Mouse (Mus musculus) embryonic facial prominence, embryonic 12.5 days (tissue): ENCODE measurements at regions not wholly inside any gene's neighbourhood (a gene's known extent, or its start where the extent isn't known, plus 50 kb on each side); places are given as distances from the start of the nearest gene placed in this dataset.

Experiments
- ATAC-seq: fragments of 200-750 bp; cut with Nextera tagmentation; 2 replicates; pipeline ENCODE4 v1.8.0; 2017; ENCODE audit not compliant: insufficient number of reproducible peaks, insufficient read depth, low FRiP score, low TSS enrichment
- H3K27ac ChIP-seq: fragments of 300-500 bp; sonication (generic); 2 replicates; pipeline ENCODE4 v1.5.1; 2016; ENCODE audit warnings: mild to moderate bottlenecking
- H3K27me3 ChIP-seq: fragments of 300-500 bp; sonication (generic); 2 replicates; pipeline ENCODE4 v1.6.1; 2016; ENCODE audit warnings: mild to moderate bottlenecking, moderate library complexity
- H3K36me3 ChIP-seq: fragments of 300-500 bp; sonication (generic); 2 replicates; pipeline ENCODE4 v1.6.1; 2016; ENCODE audit warnings: mild to moderate bottlenecking
- H3K4me1 ChIP-seq: fragments of 300-500 bp; sonication (generic); 2 replicates; pipeline ENCODE4 v1.6.1; 2016
- H3K4me2 ChIP-seq: fragments of 300-500 bp; sonication (generic); replicated peaks from 2 replicates; pipeline ENCODE4 v1.6.1; 2016; ENCODE audit warnings: mild to moderate bottlenecking, moderate library complexity
- H3K4me3 ChIP-seq: fragments of 300-500 bp; sonication (generic); 2 replicates; pipeline ENCODE4 v1.5.1; 2016; ENCODE audit warnings: mild to moderate bottlenecking
- H3K9ac ChIP-seq: fragments of 300-500 bp; sonication (generic); 2 replicates; pipeline ENCODE4 v1.6.1; 2016; ENCODE audit warnings: mild to moderate bottlenecking, moderate library complexity
- H3K9me3 ChIP-seq: fragments of 300-500 bp; sonication (generic); 2 replicates; pipeline ENCODE4 v1.6.1; 2016; ENCODE audit warnings: mild to moderate bottlenecking, moderate library complexity
- WGBS: fragments of 180-500 bp; shearing (Covaris S2); methylation state at CpG from one replicate; pipeline ENCODE4 v1.1.7; 2016; 5-methylcytosine and 5-hydroxymethylcytosine counted together

- no peaks in the 10 kb centered on the region for H3K36me3 ChIP-seq
- H3K9me3 ChIP-seq, result no peaks in the 10 kb centered on the region
- H3K9ac ChIP-seq, result no peak overlapping the region
- peaks cover 8% of the 10 kb centered on the region; the same call in 1 of the 2 replicates for H3K4me1 ChIP-seq
- H3K27me3 ChIP-seq, result no peaks in the 10 kb centered on the region
- no peak for ATAC-seq
- peak overlapping the region; percentile 17; the same call in 1 of the 2 replicates for H3K27ac ChIP-seq
- WGBS, result 54% methylated on average over 11 of the region's 11 CpGs
- no peak overlapping the region for H3K4me3 ChIP-seq
- H3K4me2 ChIP-seq, result no peak overlapping the region; the same call in 1 of the 2 replicates
Observed at GRCm38 (mm10) chr3:137156250-137156975, 184.5 kb upstream of the Emcn start.

- no peaks in the 10 kb centered on the region for H3K4me1 ChIP-seq
- H3K9me3 ChIP-seq, result no peaks in the 10 kb centered on the region
- no peaks in the 10 kb centered on the region for H3K27me3 ChIP-seq
- H3K4me3 ChIP-seq, result no peak overlapping the region
- H3K36me3 ChIP-seq, result no peaks in the 10 kb centered on the region
- no peak overlapping the region for H3K4me2 ChIP-seq
- ATAC-seq, result no peak
- H3K9ac ChIP-seq, result no peak overlapping the region
- H3K27ac ChIP-seq, result no peak overlapping the region
- 68% methylated on average over 1 of the region's 1 CpGs for WGBS
Observed at GRCm38 (mm10) chr3:137189035-137189434, 151.8 kb upstream of the Emcn start.

GRCm38 (mm10) chr3:137190489-137190888 lies 150.4 kb upstream of the Emcn start:
- Histone ChIP-seq H3K36me3 (no peaks in the 10 kb centered on the region), H3K4me3 (no peak overlapping the region), H3K4me1 (no peaks in the 10 kb centered on the region), H3K4me2 (no peak overlapping the region), H3K9me3 (no peaks in the 10 kb centered on the region), H3K9ac (no peak overlapping the region), H3K27me3 (no peaks in the 10 kb centered on the region), H3K27ac (no peak overlapping the region)
- 76% methylated on average over 5 of the region's 5 CpGs for WGBS
- no peak for ATAC-seq

GRCm38 (mm10) chr3:137191009-137191408 lies 149.9 kb upstream of the Emcn start:
- WGBS, result 83% methylated on average over 4 of the region's 4 CpGs
- Histone ChIP-seq H3K27me3 (no peaks in the 10 kb centered on the region), H3K36me3 (no peaks in the 10 kb centered on the region), H3K4me2 (no peak overlapping the region), H3K4me3 (no peak overlapping the region), H3K27ac (no peak overlapping the region), H3K9ac (no peak overlapping the region), H3K4me1 (no peaks in the 10 kb centered on the region), H3K9me3 (no peaks in the 10 kb centered on the region)
- no peak for ATAC-seq

- no peak overlapping the region for H3K4me2 ChIP-seq
- 82% methylated on average over 1 of the region's 1 CpGs for WGBS
- H3K9ac ChIP-seq, result no peak overlapping the region
- H3K4me1 ChIP-seq, result no peaks in the 10 kb centered on the region
- no peak for ATAC-seq
- H3K4me3 ChIP-seq, result no peak overlapping the region
- no peaks in the 10 kb centered on the region for H3K27me3 ChIP-seq
- H3K36me3 ChIP-seq, result no peaks in the 10 kb centered on the region
- no peak overlapping the region for H3K27ac ChIP-seq
- H3K9me3 ChIP-seq, result no peaks in the 10 kb centered on the region
Observed at GRCm38 (mm10) chr3:137193873-137194272, 147.0 kb upstream of the Emcn start.

GRCm38 (mm10) chr3:137211667-137212066 lies 129.2 kb upstream of the Emcn start:
- no peak for ATAC-seq
- Histone ChIP-seq H3K9ac (no peak overlapping the region), H3K4me3 (no peak overlapping the region), H3K27ac (no peak overlapping the region), H3K4me1 (no peaks in the 10 kb centered on the region), H3K36me3 (no peaks in the 10 kb centered on the region), H3K27me3 (no peaks in the 10 kb centered on the region), H3K9me3 (no peaks in the 10 kb centered on the region), H3K4me2 (no peak overlapping the region)
- 85% methylated on average over 3 of the region's 3 CpGs for WGBS

GRCm38 (mm10) chr3:137216036-137216435 lies 124.8 kb upstream of the Emcn start:
- H3K27ac ChIP-seq, result no peak overlapping the region
- H3K4me1 ChIP-seq, result no peaks in the 10 kb centered on the region
- no peak overlapping the region for H3K4me2 ChIP-seq
- H3K27me3 ChIP-seq, result no peaks in the 10 kb centered on the region
- H3K9ac ChIP-seq, result no peak overlapping the region
- H3K4me3 ChIP-seq, result no peak overlapping the region
- 62% methylated on average over 1 of the region's 1 CpGs for WGBS
- H3K9me3 ChIP-seq, result no peaks in the 10 kb centered on the region
- ATAC-seq, result no peak
- H3K36me3 ChIP-seq, result no peaks in the 10 kb centered on the region

- no peak for ATAC-seq
- no peaks in the 10 kb centered on the region for H3K36me3 ChIP-seq
- no peak overlapping the region for H3K4me3 ChIP-seq
- H3K27me3 ChIP-seq, result no peaks in the 10 kb centered on the region
- H3K9me3 ChIP-seq, result no peaks in the 10 kb centered on the region
- H3K4me2 ChIP-seq, result no peak overlapping the region
- H3K9ac ChIP-seq, result no peak overlapping the region
- no peak overlapping the region for H3K27ac ChIP-seq
- no peaks in the 10 kb centered on the region for H3K4me1 ChIP-seq
Observed at GRCm38 (mm10) chr3:137217245-137217644, 123.6 kb upstream of the Emcn start.

- Histone ChIP-seq H3K9ac (no peak overlapping the region), H3K9me3 (no peaks in the 10 kb centered on the region), H3K4me2 (no peak overlapping the region), H3K36me3 (no peaks in the 10 kb centered on the region), H3K27me3 (no peaks in the 10 kb centered on the region), H3K4me3 (no peak overlapping the region), H3K4me1 (no peaks in the 10 kb centered on the region), H3K27ac (no peak overlapping the region)
- ATAC-seq, result no peak
- 91% methylated on average over 5 of the region's 5 CpGs for WGBS
Observed at GRCm38 (mm10) chr3:137217926-137218325, 122.9 kb upstream of the Emcn start.

- Histone ChIP-seq H3K9me3 (no peaks in the 10 kb centered on the region), H3K36me3 (no peaks in the 10 kb centered on the region), H3K27me3 (no peaks in the 10 kb centered on the region), H3K4me3 (no peak overlapping the region), H3K27ac (no peak overlapping the region), H3K4me1 (no peaks in the 10 kb centered on the region), H3K9ac (no peak overlapping the region), H3K4me2 (no peak overlapping the region)
- ATAC-seq, result no peak
- 89% methylated on average over 1 of the region's 1 CpGs for WGBS
Observed at GRCm38 (mm10) chr3:137226151-137226550, 114.7 kb upstream of the Emcn start.

GRCm38 (mm10) chr3:137227122-137227838 lies 113.6 kb upstream of the Emcn start:
- Histone ChIP-seq H3K27ac (no peak overlapping the region), H3K9me3 (no peaks in the 10 kb centered on the region), H3K4me1 (no peaks in the 10 kb centered on the region), H3K4me3 (no peak overlapping the region), H3K27me3 (no peaks in the 10 kb centered on the region), H3K36me3 (no peaks in the 10 kb centered on the region), H3K9ac (no peak overlapping the region), H3K4me2 (no peak overlapping the region)
- no peak for ATAC-seq
- WGBS, result 86% methylated on average over 5 of the region's 5 CpGs

GRCm38 (mm10) chr3:137228416-137228815 lies 112.5 kb upstream of the Emcn start:
- Histone ChIP-seq H3K4me2 (no peak overlapping the region), H3K4me1 (no peaks in the 10 kb centered on the region), H3K9me3 (no peaks in the 10 kb centered on the region), H3K27ac (no peak overlapping the region), H3K36me3 (no peaks in the 10 kb centered on the region), H3K9ac (no peak overlapping the region), H3K27me3 (no peaks in the 10 kb centered on the region), H3K4me3 (no peak overlapping the region)
- ATAC-seq, result no peak
- 75% methylated on average over 5 of the region's 5 CpGs for WGBS
